Mouse (Mus musculus): ENCODE measurements around the gene Adipor1.

DNA sequence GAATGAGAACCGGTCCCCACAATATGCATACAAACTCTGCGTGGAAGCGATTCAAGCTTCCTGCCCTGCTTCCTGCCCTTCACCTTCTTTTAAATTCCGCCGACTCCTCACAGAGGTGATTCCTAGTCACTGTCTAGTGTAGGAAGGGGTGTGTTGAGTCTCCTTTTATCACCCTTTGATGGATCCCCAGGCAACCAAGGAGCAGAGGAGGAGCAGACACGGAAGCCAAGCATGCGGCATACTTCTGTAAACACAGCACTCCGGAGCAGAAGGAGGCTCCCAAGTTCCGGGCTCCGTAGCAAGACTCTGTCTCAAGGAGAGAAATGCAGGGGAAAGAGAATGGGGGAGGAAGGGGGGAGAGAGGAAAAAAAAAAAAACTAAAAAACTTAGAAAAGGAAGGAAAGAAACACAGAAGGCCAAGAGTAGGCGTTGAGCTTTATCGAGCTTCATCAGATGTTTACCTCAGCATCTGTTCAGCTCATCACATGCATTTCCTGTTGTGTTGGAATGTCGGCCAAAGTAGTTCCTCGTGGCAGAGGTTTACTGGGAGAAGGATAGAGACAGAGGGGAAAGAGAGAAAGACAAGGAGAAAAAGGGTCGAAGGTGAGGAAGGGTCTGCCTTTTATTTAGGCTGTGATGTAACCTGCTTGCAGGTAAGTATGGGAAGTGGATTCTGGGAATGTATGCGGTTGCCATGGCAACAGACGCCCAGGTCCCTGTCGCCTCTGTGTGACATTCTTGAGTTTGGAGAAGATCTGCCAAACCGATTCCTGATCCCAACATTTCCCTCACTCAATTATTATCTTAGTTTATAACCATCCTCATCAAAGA, 33.2 kb upstream of the Adipor1 start:
- TF ChIP-seq CTCF (IDR thresholded peaks at IDR 0.05; ENCODE audit: low read depth), result no peak
- no peak for TF ChIP-seq EP300 (IDR thresholded peaks at IDR 0.05; ENCODE audit: low read depth)
